Mouse (Mus musculus) layer of hippocampus, adult 18-20 months (tissue): Measurements from ENCODE around the gene Il2ra. TPM values are rescaled to one million over a fixed set of nuclear protein-coding genes. Genes with fewer than 3 reads are reported as not detected.
"Not testable (repeated sequence)": the region's sequence is repeated elsewhere in the genome, so short reads cannot be mapped to it uniquely, and the experiment has no call there.

Experiments used
- DNase-seq, 2 experiments: peaks; one replicate each; pipeline ENCODE4 v3.0.0; 2022; ENCODE audit warnings: low spot score in 2 of 2
- total RNA-seq, 2 experiments: library from RNA; stranded (reverse); gene quantifications; 2 replicates each; pipeline ENCODE4 v1.2.3; 2021

Gene Il2ra
- total RNA-seq, 2 experiments from 2014 or later: 0.07 to 0.08 TPM

DNA sequence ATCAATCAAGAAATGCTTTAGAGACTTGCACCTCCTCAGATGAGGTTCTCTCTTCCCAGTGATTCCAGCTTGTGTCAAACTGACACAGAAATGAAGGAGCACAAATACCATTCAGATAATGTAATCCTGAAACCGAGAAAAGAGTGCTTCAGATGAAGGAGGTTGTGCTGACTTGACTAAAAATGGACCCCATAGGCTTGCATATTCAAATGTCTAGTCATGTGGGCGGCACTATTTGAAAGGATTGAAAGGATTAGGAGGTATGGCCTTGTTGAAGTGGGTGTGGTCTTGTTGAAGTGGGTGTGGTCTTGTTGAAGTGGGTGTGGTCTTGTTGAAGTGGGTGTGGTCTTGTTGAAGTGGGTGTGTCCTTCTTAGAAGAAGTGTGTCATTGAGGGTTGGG, 57.3 kb downstream of the Il2ra start:
- no peak for DNase-seq

DNA sequence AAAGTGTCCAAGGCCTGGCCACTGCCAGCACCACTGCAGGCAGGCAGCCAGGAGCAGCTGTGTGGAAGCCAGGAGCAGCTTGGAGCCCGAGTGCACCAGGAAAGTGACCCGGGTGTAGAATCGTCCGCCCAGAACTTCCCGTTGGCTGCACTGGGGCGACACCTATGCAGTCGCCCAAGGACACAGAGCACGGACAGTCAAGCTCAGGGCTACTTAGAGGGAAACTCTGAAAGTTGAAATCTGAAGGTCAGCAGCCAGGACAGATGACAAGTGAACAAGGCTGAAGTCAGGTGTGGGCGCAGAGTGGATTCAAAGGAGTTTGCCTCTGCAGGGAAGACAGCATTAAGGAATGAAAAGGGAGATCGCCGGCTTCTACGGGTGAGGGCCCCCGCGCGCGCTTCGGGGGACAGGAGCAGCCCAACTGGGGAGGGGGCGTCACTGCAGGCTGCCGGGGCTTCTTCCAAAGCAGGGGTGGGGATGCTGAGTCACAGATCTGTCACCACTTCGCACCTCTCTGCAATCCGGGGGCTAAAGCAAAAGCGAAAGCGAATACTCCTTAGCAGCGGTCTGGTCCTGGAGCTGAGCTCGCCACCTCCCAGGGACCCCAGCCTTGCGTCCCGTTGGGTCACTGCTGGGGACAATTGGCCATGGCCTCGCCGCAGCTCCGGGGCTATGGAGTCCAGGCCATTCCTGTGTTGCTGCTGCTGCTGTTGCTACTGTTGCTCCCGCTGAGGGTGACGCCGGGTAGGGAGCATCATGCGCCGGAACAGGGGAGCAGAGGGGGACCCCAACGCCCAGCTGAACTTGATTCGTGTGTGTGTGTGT, 62.8 kb downstream of the Il2ra start, which contains the start of gene Il15ra:
Gene Il15ra, plus strand, starts transcription at position 90 of the 825 bp plus-strand sequence.
- DNase-seq: peak; percentile 45 to 57

DNA sequence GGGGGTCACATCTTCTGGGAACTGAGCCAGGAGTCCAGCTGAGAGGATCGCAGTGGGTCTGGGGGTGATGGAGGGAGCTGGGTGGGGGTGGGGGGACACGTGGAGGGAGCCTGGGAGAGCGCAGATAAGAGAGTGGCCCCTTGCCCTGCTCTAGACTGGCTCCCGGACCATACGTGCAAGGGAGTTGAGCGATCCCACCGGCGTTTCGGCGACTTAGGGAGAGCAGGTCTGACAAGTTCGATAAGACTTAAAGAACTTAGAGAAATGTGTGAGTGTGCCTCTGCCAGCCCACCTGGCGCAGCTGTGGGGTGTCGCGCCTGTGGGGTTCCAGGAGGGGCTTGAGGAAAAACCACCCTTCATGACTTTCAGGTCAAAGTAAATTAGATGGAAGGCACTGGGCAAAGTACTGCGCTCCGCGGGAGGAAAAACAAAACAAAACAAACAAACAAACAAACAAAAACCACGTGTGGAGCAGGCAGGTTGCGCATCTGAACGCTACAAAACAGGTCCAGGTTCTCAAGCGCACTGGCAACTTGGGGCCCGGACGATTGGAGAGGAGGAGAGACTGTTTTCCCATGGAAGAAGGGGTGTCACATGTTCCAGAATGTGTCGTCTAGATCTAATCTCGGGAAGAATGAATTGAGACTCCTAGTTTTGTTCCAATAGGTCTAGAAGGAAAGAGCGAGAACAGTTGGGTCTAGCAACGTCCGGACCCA, 63.6 kb downstream of the Il2ra start:
- no peak for DNase-seq

DNA sequence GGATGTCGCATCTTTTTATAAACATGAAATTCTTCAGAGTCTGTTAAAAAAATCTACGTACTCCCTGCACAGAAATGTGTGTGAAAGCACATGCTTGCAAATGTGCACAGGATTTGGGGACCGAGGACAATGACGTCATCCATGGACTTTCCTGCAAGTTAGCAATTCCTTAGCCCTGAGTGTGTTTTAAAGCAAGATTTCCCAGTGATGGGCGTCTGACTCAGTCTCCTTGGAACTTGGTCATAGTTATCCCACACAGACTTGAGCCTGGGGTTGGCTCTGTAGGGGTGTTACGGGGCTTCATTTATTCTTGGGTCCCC, 64.1 kb downstream of the Il2ra start:
- DNase-seq: peak in 1 of 2 experiments; percentile 12

DNA sequence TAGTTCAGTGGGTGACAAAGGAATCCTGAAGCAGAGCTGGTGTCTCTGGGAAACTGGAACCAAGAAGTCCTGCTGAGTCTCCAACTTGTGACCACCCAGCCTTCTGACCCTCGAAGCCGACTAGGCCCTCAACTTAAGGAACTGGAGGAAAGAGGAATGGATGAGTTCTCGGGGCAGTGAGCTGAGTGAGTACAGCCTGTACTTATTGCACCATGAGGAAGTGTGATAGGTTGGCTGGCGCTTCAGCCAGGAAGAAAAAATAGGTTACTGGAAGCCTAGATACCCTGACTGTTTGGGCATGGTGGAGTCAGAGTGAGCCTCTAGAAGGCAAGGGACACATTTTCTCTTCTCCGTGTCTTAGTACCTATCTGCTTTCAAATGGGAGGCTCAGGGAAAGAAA, 65.9 kb downstream of the Il2ra start:
- no peak for DNase-seq

DNA sequence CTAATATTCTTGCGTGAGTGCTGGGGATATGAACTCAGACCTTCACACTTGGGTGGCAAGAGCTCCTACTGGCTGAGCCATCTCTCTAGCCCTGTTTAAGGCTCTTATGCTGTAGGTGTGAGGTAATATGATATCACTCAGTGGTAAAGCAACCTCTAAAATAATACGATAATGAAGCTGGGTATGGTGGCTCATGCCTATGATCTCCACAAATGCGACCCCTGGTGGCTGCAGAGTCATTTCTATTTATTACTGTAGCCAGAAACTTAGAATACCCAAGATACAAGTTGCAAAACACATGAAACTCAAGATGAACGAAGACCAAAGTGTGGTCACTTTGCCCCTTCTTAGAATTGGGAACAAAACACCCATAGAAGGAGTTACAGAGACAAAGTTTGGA, 67.5 kb downstream of the Il2ra start:
- not testable (repeated sequence) for DNase-seq

DNA sequence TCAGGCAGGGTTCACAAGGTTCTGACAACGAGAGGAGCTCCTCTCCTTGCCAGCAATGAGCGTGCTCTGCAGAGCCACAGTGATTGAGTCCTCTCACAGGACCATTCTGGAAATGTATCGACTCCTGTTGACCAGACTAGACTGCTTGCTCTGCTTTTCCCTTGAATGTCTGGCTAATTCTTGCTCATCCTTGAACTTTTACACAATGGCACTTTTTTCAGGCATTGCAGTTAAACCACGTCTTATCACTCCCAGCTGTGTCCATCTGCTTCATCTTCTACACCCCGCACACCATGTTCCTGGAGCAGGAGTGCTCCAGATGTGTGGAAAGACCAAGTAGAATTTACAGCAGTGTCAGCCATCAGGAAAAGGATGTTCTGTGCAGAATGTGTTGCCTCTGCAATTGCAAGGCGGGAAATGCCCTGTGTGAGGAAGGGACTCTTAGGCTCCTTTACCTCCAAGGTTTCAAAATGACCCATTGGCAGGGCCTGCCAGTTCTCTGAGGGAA, 69.9 kb downstream of the Il2ra start:
- DNase-seq: no peak

DNA sequence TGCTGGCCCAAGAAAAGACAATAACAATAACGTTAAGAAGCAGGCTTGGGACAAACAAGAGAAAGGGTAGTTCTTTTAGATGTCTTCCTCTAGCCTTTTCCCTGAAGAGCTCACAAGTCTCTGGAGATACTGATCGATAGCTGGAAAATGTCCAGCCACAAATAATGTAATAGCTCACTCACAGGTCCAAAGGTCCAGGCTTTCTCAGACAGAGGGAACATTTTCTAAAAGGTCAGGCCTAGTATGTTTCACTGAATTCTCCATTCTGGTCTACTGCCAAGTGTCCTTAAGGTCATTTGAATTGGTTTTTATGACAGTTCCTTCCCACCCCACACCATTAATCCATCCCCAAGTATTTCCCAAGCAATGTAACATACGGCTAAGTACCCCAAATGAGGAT, 70.4 kb downstream of the Il2ra start:
- DNase-seq: no peak

DNA sequence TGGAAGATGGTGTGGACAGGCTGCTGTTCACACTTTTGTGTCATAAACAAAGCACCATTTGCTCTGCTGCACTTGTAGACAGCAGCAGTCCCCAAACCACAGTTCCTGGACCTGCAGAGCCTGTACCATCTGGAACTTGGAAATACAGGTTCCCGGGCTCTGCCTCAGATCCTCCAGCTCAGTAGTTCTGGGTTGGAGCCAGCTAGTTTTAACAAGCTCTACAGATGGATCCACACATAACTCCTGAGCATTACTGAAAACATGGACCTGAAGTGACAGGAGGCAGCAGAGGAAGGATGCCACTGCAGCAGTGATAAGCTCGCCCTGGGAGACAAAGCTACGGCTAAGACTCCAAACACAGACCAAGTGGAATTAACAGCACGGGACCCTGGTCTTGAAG, 71.9 kb downstream of the Il2ra start:
- DNase-seq: peak in 1 of 2 experiments; percentile 49

DNA sequence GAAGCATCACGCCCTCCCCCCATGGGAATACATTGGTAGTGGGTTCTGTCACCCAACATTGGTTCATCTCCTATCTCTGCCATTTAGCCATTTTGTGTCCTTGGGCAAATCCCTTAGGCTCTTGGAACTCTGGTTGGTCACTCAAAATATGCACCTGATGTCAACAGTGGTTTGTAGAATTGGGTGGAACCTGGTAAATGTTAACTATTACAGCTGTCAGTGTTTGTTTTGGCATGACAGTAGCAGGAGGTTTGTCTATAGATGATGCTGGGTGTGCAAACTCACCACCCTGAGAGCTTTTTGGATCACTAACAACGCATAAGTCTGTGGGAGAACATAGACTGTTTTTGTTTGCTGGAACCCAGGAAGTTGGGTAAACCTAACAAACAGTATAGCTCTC, 76.0 kb downstream of the Il2ra start:
- no peak for DNase-seq

DNA sequence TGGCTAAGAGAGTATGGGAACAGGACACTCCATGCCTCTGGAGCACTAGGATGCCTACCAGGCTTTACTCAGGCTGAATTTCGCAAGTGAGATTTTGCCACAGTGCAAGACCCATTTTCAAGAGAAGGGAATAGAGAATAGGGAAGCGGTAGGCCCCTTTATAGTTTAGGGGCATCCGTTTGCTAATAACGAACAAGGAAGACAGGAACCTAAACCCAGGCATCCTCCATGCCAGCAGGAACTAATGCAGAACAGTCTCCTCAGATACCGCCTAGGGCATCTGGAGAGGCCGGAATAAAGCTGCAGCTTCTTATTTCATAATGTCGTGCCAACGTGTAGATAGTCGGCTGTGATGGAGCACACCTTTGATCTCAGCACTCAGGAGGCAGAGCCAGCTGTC, 80.0 kb downstream of the Il2ra start:
- DNase-seq: no peak

DNA sequence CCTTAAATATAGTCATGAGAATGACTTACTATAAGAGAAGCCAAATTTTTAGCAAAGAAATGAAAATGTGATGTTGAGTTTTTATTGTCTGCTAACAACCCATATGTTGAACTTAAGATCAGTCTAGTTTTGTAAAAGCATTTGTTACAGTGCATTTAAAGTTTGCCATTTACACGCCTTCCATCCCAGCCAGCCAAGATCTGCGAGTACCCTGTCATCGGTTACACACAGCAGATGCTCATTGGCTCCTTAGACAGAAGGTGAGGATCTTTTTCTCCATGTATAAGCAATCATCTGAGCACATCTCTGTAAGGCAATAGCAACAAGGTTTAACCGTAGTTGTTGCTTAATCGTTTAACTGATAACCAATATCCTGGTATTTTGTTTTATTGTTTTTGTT, 85.0 kb downstream of the Il2ra start:
- peak in 1 of 2 experiments; percentile 34 for DNase-seq

DNA sequence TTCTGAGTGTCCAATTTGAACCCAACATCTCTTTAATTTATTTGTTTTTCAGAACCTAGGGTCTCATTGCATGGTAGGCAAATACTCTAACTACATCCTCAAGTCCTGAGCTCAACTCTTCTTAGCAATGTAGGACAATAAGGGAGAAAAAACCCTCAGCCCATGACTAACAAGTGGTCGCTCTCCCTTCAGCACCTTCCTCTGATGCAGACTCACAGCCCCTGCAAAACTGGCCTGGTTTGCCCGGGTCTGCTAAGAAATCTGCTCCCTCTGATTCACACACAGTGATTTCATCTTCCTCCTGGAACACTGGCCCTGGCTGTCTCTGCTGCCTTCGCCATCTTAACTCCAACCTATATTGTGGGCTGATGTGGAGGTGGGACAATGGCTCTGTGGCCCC, 86.5 kb downstream of the Il2ra start:
- DNase-seq: no peak

DNA sequence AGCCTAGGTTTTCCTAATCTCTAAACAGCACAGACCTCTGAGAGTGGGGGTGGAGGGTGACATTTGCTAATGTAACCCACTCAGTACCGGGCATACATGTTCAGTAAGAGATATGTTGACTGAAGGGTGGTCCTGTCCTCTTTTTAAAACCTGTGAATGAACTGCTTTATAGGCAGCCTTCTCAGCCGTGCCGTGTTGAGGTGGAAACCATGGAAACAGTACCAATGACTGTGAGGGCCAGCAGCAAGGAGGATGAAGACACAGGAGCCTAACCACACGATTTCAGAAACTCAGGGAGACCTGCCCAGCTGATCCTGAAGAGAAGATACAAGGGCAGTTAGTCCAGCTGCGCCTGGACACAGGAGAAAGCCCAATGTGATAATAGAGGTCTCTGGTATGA, 90.4 kb downstream of the Il2ra start:
- no peak for DNase-seq

DNA sequence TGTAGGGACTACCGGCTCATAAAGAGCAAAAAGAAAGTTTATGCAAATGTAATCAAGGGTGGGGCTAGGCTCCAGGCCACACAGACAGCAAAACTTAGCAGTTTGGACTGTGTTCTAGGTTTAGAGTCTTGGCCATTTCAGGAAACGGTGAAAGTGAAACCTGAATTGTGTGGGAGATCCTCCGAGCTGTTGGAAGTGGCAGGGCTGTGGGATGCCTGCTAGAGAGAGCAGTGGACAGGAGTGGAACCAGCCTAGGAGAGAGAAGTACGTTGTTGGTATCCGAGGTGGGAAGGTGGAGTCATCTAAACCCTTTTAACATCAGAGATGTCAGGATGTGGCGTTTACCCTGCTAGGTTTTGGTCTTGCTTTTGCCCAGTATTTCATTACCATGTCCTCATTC, 93.2 kb downstream of the Il2ra start:
- DNase-seq: no peak

DNA sequence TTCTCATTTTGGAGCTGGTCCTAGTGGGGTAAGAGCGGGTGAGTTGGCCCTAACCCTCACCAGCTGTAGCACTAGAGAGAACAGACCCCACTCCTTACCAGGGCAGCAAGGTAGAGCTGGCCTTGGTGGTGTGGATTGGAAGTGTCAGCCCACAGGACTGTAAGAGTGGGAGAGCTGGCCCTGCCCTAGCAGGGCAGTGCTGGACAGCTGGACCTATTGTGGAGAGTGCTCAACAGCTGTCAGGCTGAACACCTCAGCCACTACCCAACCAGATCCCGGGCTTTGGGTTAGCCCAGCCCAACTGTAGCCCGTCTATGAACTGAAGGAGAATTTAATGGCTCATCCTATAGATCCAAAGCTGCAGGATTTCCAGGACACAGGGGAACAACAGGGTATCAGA, 96.2 kb downstream of the Il2ra start:
- no peak for DNase-seq

DNA sequence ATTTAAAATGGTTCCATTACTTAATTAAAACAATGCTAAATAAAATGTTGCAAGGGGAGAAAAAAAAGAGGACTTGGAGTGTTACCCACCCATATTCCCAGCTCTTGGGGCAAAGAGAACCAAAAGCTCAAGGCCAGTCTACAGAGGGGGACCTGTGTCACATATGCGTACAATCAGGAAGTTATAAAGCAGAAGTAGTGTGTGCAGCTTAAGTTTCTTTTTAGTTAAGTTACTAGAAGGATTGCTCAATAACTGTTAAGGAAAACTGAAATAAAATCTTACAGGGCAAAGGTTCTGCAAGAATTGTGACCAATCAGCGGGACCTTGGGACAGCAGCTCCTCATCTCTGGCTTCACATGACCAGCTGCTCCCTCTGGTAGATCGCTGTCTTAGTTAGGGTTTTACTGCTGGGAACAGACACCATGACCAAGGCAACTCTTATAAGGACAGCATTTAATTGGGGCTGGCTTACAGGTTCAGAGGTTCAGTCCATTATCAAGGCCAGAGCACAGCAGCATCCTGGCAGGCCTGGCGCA, 97.0 kb downstream of the Il2ra start:
- DNase-seq: no peak

Other genes with a start within 250 kb of the Il2ra start
- 10 to 100 TPM; 40.0 to 41.4 TPM for gene Pfkfb3, start 88.7 kb upstream of the Il2ra start, total RNA-seq
- 10 to 100 TPM; 70.9 to 93.0 TPM for gene Rbm17, start 38.7 kb upstream of the Il2ra start, total RNA-seq
- gene Gm17490, start 16.5 kb upstream of the Il2ra start, total RNA-seq: not detected
- gene Il15ra, start 62.5 kb downstream of the Il2ra start, total RNA-seq: 1 to 10 TPM; 6.1 to 8.2 TPM
- 10 to 100 TPM; 78.6 to 83.4 TPM for gene Fbh1, start 134.8 kb downstream of the Il2ra start, total RNA-seq
- gene Ankrd16, start 135.1 kb downstream of the Il2ra start, total RNA-seq: 10 to 100 TPM; 45.5 to 50.0 TPM